Mouse (Mus musculus): Measurements from ENCODE around the gene Tars2. TPM values are rescaled to one million over a fixed set of nuclear protein-coding genes. Genes with fewer than 3 reads are reported as not detected.

The Tars2 gene
- polyA plus RNA-seq, 1 experiment from 2014 or later, result 62.6 TPM

- DNase-seq (ENCODE audit: low spot score), result no peak
- H3K9me3 ChIP-seq, result no peaks in the 10 kb centered on the region
- H3K27ac ChIP-seq, result no peak overlapping the region
- peaks cover 21% of the 10 kb centered on the region for H3K36me3 ChIP-seq
- H3K27me3 ChIP-seq (ENCODE audit: insufficient read depth, poor library complexity, severe bottlenecking), result no peaks in the 10 kb centered on the region
- H3K4me1 ChIP-seq, result peaks cover 16% of the 10 kb centered on the region
- H3K4me3 ChIP-seq, result no peak overlapping the region
These were observed 650 bp upstream of the Tars2 start for GRCm38 (mm10) chr3:95760656-95761055.

- Histone ChIP-seq H3K27ac (no peak overlapping the region), H3K27me3 (ENCODE audit: insufficient read depth, poor library complexity, severe bottlenecking) (no peaks in the 10 kb centered on the region), H3K4me1 (peaks cover 11% of the 10 kb centered on the region), H3K36me3 (peaks cover under 1% of the 10 kb centered on the region), H3K9me3 (no peaks in the 10 kb centered on the region), H3K4me3 (no peak overlapping the region)
- DNase-seq (ENCODE audit: low spot score), result no peak
- WGBS, result 50% methylated on average over 9 of the region's 9 CpGs
These were observed 1.4 kb downstream of the Tars2 start for GRCm38 (mm10) chr3:95758467-95759218.

DNA sequence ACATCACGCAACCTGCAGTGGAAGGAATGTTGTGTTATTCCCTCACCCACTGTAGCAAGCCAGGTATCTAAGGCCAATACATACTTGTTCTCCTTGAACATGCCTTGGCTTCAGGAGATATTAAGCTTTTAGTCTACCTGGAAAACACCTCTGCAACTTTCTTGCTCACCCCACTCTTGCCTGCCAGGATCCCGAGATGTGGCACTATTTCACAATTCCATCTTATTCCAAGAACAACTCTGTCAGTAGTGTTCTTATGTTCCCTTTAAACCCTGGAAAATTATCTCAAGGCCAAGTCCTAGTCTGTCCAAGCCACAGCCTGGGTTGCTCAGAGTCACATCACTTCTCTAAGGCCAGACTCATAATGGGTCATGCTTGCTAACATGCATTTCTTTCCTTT is 3.2 kb downstream of the Tars2 start:
- Histone ChIP-seq H3K4me3 (no peak overlapping the region), H3K27ac (no peak overlapping the region), H3K9me3 (no peaks in the 10 kb centered on the region), H3K27me3 (ENCODE audit: insufficient read depth, poor library complexity, severe bottlenecking) (no peaks in the 10 kb centered on the region), H3K36me3 (peaks cover 13% of the 10 kb centered on the region), H3K4me1 (peaks cover 11% of the 10 kb centered on the region; the same call in 1 of the 2 replicates)
- no peak for DNase-seq (ENCODE audit: low spot score)
- 82% methylated on average over 2 of the region's 2 CpGs for WGBS

DNA sequence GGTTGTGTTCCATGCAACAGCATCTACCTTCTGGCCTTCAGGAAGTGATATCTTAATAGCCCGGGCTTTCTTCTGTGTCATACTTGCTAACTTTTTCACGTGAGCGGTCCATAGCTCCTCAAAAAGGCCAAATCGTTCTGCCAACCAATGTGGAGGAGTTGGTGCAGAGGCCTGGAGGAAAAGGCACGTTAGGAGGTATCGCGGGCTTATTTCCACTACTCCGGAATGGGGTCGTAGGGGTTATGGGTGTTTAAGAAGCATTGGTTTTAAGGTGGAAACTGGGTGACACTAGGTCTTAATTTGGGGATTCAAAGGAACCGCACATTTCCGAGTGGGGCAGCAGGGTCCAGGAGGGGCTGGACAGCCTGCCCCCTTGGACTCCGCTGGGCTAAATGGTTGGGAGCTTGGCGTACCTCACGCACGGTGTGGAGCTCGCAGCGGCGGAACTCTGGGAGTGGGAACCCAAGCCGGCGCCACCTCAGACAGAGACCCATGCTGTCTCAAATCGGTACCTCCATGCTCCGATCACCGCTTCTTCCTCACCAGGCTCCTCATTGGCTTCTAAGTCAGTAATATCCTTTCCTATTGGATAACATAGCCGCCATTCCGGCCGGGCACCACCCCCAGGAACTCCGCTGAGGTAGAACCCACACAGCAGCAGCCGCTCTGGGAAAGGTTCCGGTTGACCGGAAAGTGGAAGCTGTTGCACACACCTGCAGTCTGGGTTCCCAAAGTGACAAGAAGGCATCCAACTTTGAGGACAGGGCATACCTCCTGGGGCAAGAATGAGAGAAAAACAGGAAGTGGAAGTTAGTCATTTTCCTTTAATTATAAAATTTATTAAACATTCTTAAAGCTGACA is 5.4 kb downstream of the Tars2 start:
- under 1% methylated on average over 30 of the region's 30 CpGs for WGBS
- no peaks in the 10 kb centered on the region for H3K27me3 ChIP-seq (ENCODE audit: insufficient read depth, poor library complexity, severe bottlenecking)
- H3K36me3 ChIP-seq, result peaks cover 35% of the 10 kb centered on the region
- H3K4me3 ChIP-seq, result peak overlapping the region; percentile 90
- peak overlapping the region; percentile 92 for H3K27ac ChIP-seq
- H3K4me1 ChIP-seq, result 0 out of 2 replicates have a peak, but pooled peaks cover 11% of the 10 kb centered on the region
- DNase-seq (ENCODE audit: low spot score), result peak; percentile 98
- H3K9me3 ChIP-seq, result no peaks in the 10 kb centered on the region

DNA sequence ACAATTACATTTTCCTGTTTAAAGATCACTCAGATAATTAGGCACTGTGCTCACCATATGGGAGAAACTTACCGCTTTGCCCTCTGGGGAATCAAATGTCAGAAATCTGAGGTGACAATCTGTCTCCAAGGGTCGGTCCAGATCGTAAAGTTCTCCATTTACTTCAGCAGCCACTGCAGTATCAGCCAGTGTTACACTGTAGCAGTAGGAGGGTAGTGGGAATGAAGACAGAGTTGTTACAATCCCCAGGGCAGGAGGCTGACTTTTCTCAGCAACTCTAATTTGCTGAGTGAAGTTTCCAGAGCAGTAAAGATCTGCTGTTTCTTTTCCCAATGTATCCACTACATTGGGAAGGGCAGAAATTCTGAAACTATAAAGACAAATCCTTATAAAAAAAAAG is 7.1 kb downstream of the Tars2 start:
- Histone ChIP-seq H3K4me3 (no peak overlapping the region), H3K27ac (no peak overlapping the region), H3K9me3 (no peaks in the 10 kb centered on the region), H3K27me3 (ENCODE audit: insufficient read depth, poor library complexity, severe bottlenecking) (no peaks in the 10 kb centered on the region), H3K4me1 (0 out of 2 replicates have a peak, but pooled peaks cover 6% of the 10 kb centered on the region), H3K36me3 (peaks cover 52% of the 10 kb centered on the region)
- 89% methylated on average over 3 of the region's 3 CpGs for WGBS
- DNase-seq (ENCODE audit: low spot score), result no peak

DNA sequence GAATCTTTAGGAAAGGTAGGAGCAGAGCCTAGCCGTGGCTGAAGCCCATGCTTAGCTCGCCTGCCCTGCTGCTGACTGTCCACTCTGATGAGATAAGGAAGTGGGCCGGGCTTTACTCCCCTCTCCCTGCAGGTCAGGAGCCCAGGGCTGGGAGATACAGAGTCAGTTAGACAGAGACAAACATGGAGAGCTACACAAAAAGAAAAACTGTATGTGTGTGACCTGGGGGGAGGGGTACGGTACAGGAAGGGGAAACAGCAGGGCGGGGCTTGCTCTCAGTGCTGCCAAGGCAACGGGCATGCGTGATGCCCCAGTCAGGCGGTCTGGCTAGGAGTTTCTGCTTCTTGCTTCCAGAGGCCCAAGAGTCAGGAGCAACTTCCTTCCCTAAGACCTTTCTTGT is 19.6 kb downstream of the Tars2 start:
- H3K36me3 ChIP-seq, result peaks cover 72% of the 10 kb centered on the region
- peak overlapping the region; percentile 46 for H3K4me3 ChIP-seq
- no peaks in the 10 kb centered on the region for H3K9me3 ChIP-seq
- H3K4me1 ChIP-seq, result peaks cover 71% of the 10 kb centered on the region
- 34% methylated on average over 8 of the region's 8 CpGs for WGBS
- peak; percentile 92 for DNase-seq (ENCODE audit: low spot score)
- H3K27ac ChIP-seq, result peak overlapping the region; percentile 83
- H3K27me3 ChIP-seq (ENCODE audit: insufficient read depth, poor library complexity, severe bottlenecking), result no peaks in the 10 kb centered on the region

GRCm38 (mm10) chr3:95739353-95740104 is 20.5 kb downstream of the Tars2 start, which contains the start of gene Ecm1:
Gene Ecm1, minus strand, starts transcription at chr3:95739569.
- Histone ChIP-seq H3K27ac (peak within 1 kb of the TSS; percentile 83), H3K36me3 (peaks cover 71% of the 10 kb centered on the region), H3K4me1 (peaks cover 80% of the 10 kb centered on the region), H3K9me3 (no peaks in the 10 kb centered on the region), H3K27me3 (ENCODE audit: insufficient read depth, poor library complexity, severe bottlenecking) (no peaks in the 10 kb centered on the region), H3K4me3 (peak within 1 kb of the TSS; percentile 46)
- WGBS, result 40% methylated on average over 7 of the region's 7 CpGs
- DNase-seq (ENCODE audit: low spot score), result peak; percentile 93

- DNase-seq (ENCODE audit: low spot score), result no peak
- Histone ChIP-seq H3K4me3 (no peak overlapping the region), H3K27ac (0 out of 2 replicates have a peak overlapping the region, but pooled peaks have one; percentile 83), H3K27me3 (ENCODE audit: insufficient read depth, poor library complexity, severe bottlenecking) (no peaks in the 10 kb centered on the region), H3K36me3 (peaks cover 36% of the 10 kb centered on the region), H3K9me3 (no peaks in the 10 kb centered on the region), H3K4me1 (peaks cover 75% of the 10 kb centered on the region)
- WGBS, result 88% methylated on average over 12 of the region's 12 CpGs
These were observed 24.8 kb downstream of the Tars2 start for GRCm38 (mm10) chr3:95735071-95735670.

DNA sequence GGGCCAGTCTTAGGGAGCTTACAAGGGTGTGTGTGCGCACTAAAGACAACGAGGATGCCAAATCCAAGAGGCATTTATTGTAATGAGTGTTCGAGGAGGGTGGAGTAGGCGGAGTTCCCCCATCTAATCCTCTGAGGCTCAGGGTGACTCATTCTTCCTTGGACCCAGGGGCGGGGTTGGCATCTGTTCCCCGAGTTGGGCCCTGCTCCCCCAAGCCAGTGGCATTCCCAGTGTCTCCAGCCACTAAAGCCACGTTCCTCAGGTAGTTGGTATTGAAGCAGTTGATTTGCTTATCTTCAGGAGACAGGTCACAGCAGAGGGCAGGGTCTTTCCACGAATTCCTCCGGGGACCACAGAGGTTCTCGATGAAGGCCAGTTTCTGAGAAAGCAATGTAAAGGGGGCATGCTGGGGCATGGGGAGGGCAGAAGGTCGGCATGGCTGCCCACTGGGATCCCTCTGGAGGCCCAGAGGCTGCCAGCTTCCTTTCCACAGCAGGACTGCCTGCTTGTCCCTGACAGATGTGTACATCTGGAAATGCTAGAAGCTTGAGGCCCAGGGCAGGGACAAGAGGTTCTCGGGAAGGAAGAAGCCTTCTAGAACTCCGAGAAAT is 25.8 kb downstream of the Tars2 start:
- Histone ChIP-seq H3K4me1 (peaks cover 65% of the 10 kb centered on the region), H3K27ac (peak overlapping the region; percentile 60; the same call in 1 of the 2 replicates), H3K36me3 (peaks cover 36% of the 10 kb centered on the region), H3K4me3 (no peak overlapping the region), H3K27me3 (ENCODE audit: insufficient read depth, poor library complexity, severe bottlenecking) (no peaks in the 10 kb centered on the region), H3K9me3 (no peaks in the 10 kb centered on the region)
- 71% methylated on average over 13 of the region's 13 CpGs for WGBS
- no peak for DNase-seq (ENCODE audit: low spot score)

- H3K4me1 ChIP-seq, result peaks cover 52% of the 10 kb centered on the region
- H3K4me3 ChIP-seq, result no peak overlapping the region
- 63% methylated on average over 11 of the region's 11 CpGs for WGBS
- no peaks in the 10 kb centered on the region for H3K27me3 ChIP-seq (ENCODE audit: insufficient read depth, poor library complexity, severe bottlenecking)
- H3K27ac ChIP-seq, result peak overlapping the region; percentile 78
- H3K36me3 ChIP-seq, result peaks cover 36% of the 10 kb centered on the region
- H3K9me3 ChIP-seq, result no peaks in the 10 kb centered on the region
- no peak for DNase-seq (ENCODE audit: low spot score)
These were observed 27.1 kb downstream of the Tars2 start for GRCm38 (mm10) chr3:95732744-95733521.

GRCm38 (mm10) chr3:95732297-95732696 is 27.7 kb downstream of the Tars2 start:
- no peaks in the 10 kb centered on the region for H3K27me3 ChIP-seq (ENCODE audit: insufficient read depth, poor library complexity, severe bottlenecking)
- H3K9me3 ChIP-seq, result no peaks in the 10 kb centered on the region
- peaks cover 34% of the 10 kb centered on the region for H3K36me3 ChIP-seq
- 0 out of 2 replicates have a peak overlapping the region, but pooled peaks have one; percentile 78 for H3K27ac ChIP-seq
- DNase-seq (ENCODE audit: low spot score), result no peak
- H3K4me3 ChIP-seq, result no peak overlapping the region
- peaks cover 46% of the 10 kb centered on the region for H3K4me1 ChIP-seq
- 98% methylated on average over 9 of the region's 9 CpGs for WGBS
